Mouse (Mus musculus): ENCODE measurements at regions not wholly inside any gene's neighbourhood (a gene's known extent, or its start where the extent isn't known, plus 50 kb on each side); places are given as distances from the start of the nearest gene placed in this dataset.

DNA sequence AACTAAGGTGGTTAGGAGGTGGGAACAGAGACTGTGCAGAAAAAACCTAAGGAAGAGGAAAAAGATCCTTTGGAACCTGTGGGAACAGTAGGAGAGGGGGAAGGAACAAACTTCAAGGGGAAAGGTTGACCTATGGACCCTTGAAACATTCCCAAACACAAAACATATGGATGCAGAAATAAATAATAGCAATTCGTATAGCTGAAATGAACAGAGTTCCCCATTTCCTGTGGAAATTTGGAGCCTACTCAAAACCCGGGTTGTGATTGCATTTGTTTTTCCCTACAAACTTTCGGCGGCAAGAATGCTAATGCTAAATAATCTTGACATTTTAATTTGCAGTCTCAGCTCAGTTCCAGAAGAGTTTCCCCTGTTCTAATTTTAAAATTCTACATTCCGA, 246.0 kb upstream of the Cd180 start:
- H3K27me3 ChIP-seq (ENCODE audit: insufficient read depth, low read length) = no peaks in the 10 kb centered on the region
- no peaks in the 10 kb centered on the region for H3K36me3 ChIP-seq (ENCODE audit: insufficient read depth)
- DNase-seq = peak; percentile 60
- WGBS = 57% methylated on average over 5 of the region's 5 CpGs
- TF ChIP-seq CTCF (IDR thresholded peaks at IDR 0.05; ENCODE audit: low read depth) = no peak
- H3K4me3 ChIP-seq (ENCODE audit: low read depth, low read length) = no peak overlapping the region
- no peaks in the 10 kb centered on the region for H3K9me3 ChIP-seq (ENCODE audit: low read depth, low read length)
- no peak overlapping the region for H3K9ac ChIP-seq
- no peak for ATAC-seq (ENCODE audit: insufficient read depth)
- H3K4me2 ChIP-seq = no peak overlapping the region
- H3K27ac ChIP-seq (ENCODE audit: low read depth) = no peak overlapping the region
- H3K4me1 ChIP-seq (ENCODE audit: insufficient read depth) = no peaks in the 10 kb centered on the region

DNA sequence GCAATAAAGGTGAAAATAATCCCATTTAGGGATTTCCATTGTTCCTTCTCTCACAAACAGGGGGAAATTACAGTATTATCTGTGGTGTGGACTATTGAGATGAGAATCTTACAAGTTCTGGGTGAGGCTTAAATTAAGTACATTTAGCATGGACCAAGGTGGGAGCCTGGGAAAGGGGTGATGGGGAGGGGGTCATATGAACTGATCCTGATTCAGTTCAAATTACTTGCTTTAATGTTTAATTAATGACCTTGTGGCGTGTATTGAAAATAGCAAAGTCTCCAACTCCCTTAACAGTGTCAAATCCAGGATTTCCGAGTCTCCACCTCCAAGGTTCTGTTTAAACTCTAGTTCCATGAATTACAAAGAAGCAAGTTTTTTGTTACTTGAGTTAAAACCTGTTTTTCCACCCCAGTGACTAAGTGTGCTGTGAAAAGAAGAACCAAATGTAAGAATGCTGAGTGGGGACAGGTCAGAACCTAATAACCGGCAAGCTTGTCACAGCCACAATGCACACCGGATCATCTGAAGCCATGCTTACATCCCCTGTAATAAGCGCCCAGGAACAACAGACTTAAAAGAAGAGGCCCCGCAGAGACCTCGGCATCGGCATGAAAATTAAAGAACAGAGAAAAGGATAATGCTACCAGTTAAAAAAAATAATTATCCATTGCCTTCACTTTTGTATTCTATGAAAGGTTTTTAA, 243.8 kb upstream of the Cd180 start:
- WGBS = 42% methylated on average over 8 of the region's 8 CpGs
- Histone ChIP-seq H3K27ac (ENCODE audit: low read depth) (no peak overlapping the region), H3K9ac (no peak overlapping the region), H3K9me3 (ENCODE audit: low read depth, low read length) (no peaks in the 10 kb centered on the region), H3K4me2 (no peak overlapping the region), H3K4me1 (ENCODE audit: insufficient read depth) (no peaks in the 10 kb centered on the region), H3K4me3 (ENCODE audit: low read depth, low read length) (no peak overlapping the region), H3K36me3 (ENCODE audit: insufficient read depth) (no peaks in the 10 kb centered on the region), H3K27me3 (ENCODE audit: insufficient read depth, low read length) (no peaks in the 10 kb centered on the region)
- DNase-seq (no peak), ATAC-seq (ENCODE audit: insufficient read depth) (no peak)
- no peak for TF ChIP-seq CTCF (IDR thresholded peaks at IDR 0.05; ENCODE audit: low read depth)

DNA sequence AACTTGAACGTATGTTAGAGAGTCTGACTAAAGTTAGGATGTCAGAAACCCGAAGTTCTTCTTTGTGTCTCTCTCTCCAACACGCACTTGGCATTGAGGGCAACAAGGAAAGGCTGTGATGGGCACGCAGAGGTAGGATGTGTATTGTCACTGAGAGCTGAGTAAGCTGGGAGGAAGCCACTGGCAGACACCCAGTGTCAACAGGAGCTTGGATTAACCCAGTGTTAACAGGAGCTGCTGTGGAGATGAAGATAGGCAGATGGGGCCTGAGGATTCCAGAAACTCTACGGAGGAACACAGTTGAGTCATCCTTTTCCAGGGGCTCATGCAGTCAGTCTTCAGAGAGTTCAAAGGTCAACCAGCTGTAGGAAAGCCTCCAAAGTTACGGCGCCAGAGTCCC, 242.2 kb upstream of the Cd180 start:
- Histone ChIP-seq H3K9ac (no peak overlapping the region), H3K4me3 (ENCODE audit: low read depth, low read length) (no peak overlapping the region), H3K9me3 (ENCODE audit: low read depth, low read length) (no peaks in the 10 kb centered on the region), H3K4me1 (ENCODE audit: insufficient read depth) (no peaks in the 10 kb centered on the region), H3K27ac (ENCODE audit: low read depth) (no peak overlapping the region), H3K4me2 (no peak overlapping the region), H3K36me3 (ENCODE audit: insufficient read depth) (no peaks in the 10 kb centered on the region), H3K27me3 (ENCODE audit: insufficient read depth, low read length) (no peaks in the 10 kb centered on the region)
- WGBS = 75% methylated on average over 7 of the region's 7 CpGs
- no peak for TF ChIP-seq CTCF (IDR thresholded peaks at IDR 0.05; ENCODE audit: low read depth)
- ATAC-seq (ENCODE audit: insufficient read depth) (no peak), DNase-seq (no peak)

DNA sequence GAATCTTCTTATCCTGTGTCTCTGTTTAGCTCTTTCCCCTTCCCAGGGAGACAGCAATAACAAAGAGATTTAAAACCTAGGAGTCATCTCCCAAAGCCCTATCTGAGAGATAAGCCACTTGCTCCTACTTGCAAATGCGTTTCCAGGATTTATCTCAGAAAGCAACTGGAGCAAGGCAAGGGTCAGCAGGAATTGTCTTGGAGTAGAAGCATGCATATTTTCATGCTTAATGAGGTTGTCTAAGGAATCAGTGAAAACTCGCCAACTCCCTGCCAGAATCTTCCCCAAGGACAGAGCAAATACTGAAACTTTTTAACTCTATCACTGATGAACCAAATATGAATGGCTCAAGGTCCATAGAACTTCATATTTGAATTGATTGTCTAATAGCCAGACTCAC, 234.6 kb upstream of the Cd180 start:
- Histone ChIP-seq H3K4me3 (ENCODE audit: low read depth, low read length) (no peak overlapping the region), H3K9me3 (ENCODE audit: low read depth, low read length) (no peaks in the 10 kb centered on the region), H3K27me3 (ENCODE audit: insufficient read depth, low read length) (no peaks in the 10 kb centered on the region), H3K9ac (no peak overlapping the region), H3K36me3 (ENCODE audit: insufficient read depth) (no peaks in the 10 kb centered on the region), H3K27ac (ENCODE audit: low read depth) (no peak overlapping the region), H3K4me2 (no peak overlapping the region), H3K4me1 (ENCODE audit: insufficient read depth) (no peaks in the 10 kb centered on the region)
- ATAC-seq (ENCODE audit: insufficient read depth) (no peak), DNase-seq (peak; percentile 27)
- TF ChIP-seq CTCF (IDR thresholded peaks at IDR 0.05; ENCODE audit: low read depth) = no peak
- WGBS = 32% methylated on average over 2 of the region's 2 CpGs

DNA sequence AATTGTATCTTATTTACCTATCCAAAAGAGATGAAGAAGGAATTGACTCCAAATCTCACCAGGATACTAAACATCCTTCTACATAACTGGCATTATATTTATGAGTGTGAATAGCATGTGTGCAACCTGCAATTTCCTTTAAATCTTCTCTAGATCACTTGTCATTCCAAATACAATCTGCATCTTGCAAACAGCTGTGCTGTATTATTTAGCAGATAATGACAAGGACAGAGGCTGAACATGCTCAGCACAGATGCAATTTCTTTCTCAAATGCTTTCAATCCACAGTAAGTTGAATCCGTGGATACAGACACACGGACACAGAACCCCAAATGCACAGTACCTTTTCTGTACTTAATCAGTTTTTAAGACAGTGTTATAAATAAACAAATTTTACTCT, 229.4 kb upstream of the Cd180 start:
- WGBS = 53% methylated on average over 2 of the region's 2 CpGs
- Histone ChIP-seq H3K4me3 (ENCODE audit: low read depth, low read length) (no peak overlapping the region), H3K9ac (no peak overlapping the region), H3K27ac (ENCODE audit: low read depth) (no peak overlapping the region), H3K9me3 (ENCODE audit: low read depth, low read length) (no peaks in the 10 kb centered on the region), H3K27me3 (ENCODE audit: insufficient read depth, low read length) (no peaks in the 10 kb centered on the region), H3K4me1 (ENCODE audit: insufficient read depth) (no peaks in the 10 kb centered on the region), H3K36me3 (ENCODE audit: insufficient read depth) (no peaks in the 10 kb centered on the region), H3K4me2 (no peak overlapping the region)
- ATAC-seq (ENCODE audit: insufficient read depth) (no peak), DNase-seq (peak; percentile 61)
- no peak for TF ChIP-seq CTCF (IDR thresholded peaks at IDR 0.05; ENCODE audit: low read depth)

DNA sequence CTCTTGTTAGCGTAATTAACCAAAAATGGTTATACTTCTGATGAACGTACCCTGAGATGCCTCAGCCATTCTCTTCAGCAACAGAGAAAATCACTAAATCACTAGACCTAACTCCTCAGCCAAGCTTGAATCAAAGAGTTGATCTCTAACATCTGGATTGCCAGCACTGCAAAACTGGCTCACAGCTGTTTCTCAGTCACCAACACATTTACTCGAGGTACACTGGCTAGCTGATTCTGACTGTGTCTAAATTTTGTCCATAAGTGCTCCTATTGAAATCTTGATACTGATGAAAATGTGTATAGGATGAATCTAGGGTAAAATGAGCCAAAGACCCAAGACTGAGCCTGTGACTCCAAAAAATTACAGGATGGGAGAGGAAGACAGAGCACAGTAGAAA, 211.5 kb upstream of the Cd180 start:
- Histone ChIP-seq H3K27ac (ENCODE audit: low read depth) (no peak overlapping the region), H3K36me3 (ENCODE audit: insufficient read depth) (no peaks in the 10 kb centered on the region), H3K9ac (no peak overlapping the region), H3K27me3 (ENCODE audit: insufficient read depth, low read length) (no peaks in the 10 kb centered on the region), H3K9me3 (ENCODE audit: low read depth, low read length) (no peaks in the 10 kb centered on the region), H3K4me3 (ENCODE audit: low read depth, low read length) (no peak overlapping the region), H3K4me2 (no peak overlapping the region), H3K4me1 (ENCODE audit: insufficient read depth) (no peaks in the 10 kb centered on the region)
- no peak for TF ChIP-seq CTCF (IDR thresholded peaks at IDR 0.05; ENCODE audit: low read depth)
- ATAC-seq (ENCODE audit: insufficient read depth) = no peak
- 53% methylated on average over 3 of the region's 3 CpGs for WGBS
- peak; percentile 69 for DNase-seq

DNA sequence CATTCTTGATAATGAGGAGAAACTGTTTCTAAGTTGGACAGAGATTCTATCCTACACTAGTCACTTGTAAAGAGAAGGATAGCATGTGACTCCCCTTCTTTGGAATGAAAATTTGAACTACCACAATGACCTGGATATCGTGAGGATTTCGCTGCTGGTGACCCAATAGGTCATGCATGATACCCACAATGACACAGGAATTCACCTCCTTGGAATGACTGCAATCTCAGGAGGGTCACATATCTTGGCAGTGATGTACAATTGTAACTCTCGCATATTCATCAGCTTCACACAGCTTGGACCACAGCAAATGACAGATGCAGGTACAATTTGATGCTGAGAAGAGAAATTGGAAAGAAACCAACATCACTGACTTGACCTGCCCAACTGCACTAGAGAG, 210.9 kb upstream of the Cd180 start:
- no peak for DNase-seq
- Histone ChIP-seq H3K27me3 (ENCODE audit: insufficient read depth, low read length) (no peaks in the 10 kb centered on the region), H3K4me3 (ENCODE audit: low read depth, low read length) (no peak overlapping the region), H3K9me3 (ENCODE audit: low read depth, low read length) (no peaks in the 10 kb centered on the region), H3K27ac (ENCODE audit: low read depth) (no peak overlapping the region; the same call in 1 of the 2 replicates), H3K36me3 (ENCODE audit: insufficient read depth) (no peaks in the 10 kb centered on the region), H3K4me1 (ENCODE audit: insufficient read depth) (no peaks in the 10 kb centered on the region), H3K4me2 (no peak overlapping the region), H3K9ac (no peak overlapping the region)
- WGBS = 82% methylated on average over 3 of the region's 3 CpGs
- no peak for TF ChIP-seq CTCF (IDR thresholded peaks at IDR 0.05; ENCODE audit: low read depth)
- ATAC-seq (ENCODE audit: insufficient read depth) = no peak

All from lung, embryonic 14.5 days (tissue).